Mouse (Mus musculus) cerebellum, adult 9-10 months (tissue): ENCODE data around the gene Exd1.
"Not testable (repeated sequence)": the region's sequence is repeated elsewhere in the genome, so short reads cannot be mapped to it uniquely, and the experiment has no call there.

ENCODE experiments used
- DNase-seq: peaks from one replicate; pipeline ENCODE4 v3.0.0; 2022

Gene Exd1

GRCm38 (mm10) chr2:119525422-119525821, 22.0 kb downstream of the Exd1 start:
- no peak for DNase-seq

DNA sequence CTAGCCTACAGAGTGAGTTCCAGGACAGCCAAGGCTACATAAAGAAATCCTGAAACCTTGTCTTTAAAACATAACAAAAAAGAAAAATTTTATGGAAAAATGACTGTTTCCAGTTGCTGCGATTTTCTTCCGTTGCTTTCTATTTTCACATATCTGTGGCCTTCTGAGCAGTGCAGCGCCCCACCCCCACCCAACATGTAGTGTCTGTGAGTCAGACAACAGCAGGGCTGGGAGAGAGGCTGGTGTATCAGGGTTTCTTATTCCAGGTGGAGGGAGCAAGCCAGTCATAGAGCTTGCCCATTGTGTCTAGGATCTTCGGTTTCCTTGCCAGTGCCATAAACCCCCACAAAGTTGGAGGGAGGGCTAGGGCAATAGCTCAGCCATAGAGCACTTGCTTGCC, 23.6 kb downstream of the Exd1 start:
- DNase-seq, result no peak

GRCm38 (mm10) chr2:119520550-119520949, 26.9 kb downstream of the Exd1 start:
- DNase-seq, result peak; percentile 15

DNA sequence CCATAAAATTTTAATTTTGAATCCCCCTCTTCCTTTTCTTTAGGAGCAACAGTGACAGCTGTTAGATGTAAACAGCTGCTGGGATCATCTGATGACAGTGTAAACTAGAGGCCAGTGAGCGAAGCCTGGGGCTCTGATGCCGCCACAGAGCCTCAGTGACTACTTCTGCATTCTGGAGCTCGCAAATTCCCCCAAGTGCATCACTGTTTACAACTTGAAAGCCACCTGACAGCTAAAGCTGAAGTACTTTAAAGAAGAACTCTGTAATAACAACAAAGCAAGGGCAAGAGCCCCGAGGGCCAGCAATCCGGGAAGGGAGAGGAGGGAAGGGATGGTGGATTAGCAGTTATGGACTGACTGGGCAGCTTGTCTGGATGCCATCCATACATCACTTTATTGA, 30.6 kb downstream of the Exd1 start:
- no peak for DNase-seq

GRCm38 (mm10) chr2:119514026-119514522, 33.4 kb downstream of the Exd1 start:
- DNase-seq, result no peak

GRCm38 (mm10) chr2:119512292-119512691, 35.1 kb downstream of the Exd1 start:
- DNase-seq, result no peak

GRCm38 (mm10) chr2:119510856-119511255, 36.6 kb downstream of the Exd1 start:
- DNase-seq, result no peak

GRCm38 (mm10) chr2:119508518-119508917, 38.9 kb downstream of the Exd1 start:
- DNase-seq, result not testable (repeated sequence)

DNA sequence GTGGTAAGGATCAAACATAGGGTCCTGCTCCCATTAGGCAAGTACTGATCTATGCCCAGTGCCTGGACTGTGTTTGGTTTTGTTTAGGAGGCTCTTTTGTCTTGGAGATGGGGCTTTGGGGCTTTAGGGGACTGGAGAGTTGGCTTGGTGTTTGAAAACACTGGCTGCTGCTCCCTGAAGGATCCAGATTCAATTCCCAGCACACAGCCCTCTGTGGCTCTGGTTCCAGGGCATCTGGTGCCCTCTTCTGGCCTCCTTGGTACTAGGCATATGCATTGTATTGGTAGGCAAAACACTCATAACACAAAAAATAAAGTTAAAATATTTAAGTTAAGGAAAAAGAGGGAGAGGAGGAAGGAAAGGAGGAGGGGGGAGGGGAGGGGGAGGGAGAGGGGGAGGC, 40.3 kb downstream of the Exd1 start:
- no peak for DNase-seq

DNA sequence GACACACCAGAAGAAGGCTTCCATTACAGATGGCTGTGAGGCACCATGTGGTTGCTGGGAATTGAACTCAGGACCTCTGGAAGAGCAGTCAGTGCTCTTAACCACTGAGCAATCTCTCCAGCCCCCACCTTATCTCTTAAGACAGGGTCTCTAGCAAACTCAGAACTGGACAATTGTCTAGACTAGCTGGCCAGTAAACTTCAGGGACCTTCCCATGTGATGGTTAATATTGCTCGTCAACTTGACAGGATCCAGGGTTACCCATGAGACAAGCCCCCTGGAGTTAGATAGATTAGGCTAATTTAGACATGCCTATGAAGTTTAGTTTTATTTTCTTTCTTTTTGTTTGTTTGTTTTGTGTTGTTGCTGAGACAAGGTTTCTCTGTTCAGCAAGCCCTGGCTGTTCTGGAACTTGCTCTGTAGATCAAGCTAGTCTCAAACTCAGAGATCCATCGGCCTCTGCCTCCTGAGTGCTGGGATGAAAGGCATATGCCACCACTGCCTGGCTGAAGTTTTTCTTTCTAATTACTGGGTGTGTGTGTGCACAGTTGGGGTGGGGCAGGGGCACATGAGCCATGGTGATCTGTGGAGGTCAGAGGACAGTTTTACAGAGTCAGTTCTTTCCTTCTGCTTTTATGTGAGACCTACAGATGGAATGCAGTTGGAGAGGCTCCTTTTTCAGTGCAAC, 46.3 kb downstream of the Exd1 start:
- DNase-seq, result no peak

- DNase-seq, result no peak
Measured at GRCm38 (mm10) chr2:119498859-119499258, 48.6 kb downstream of the Exd1 start.

DNA sequence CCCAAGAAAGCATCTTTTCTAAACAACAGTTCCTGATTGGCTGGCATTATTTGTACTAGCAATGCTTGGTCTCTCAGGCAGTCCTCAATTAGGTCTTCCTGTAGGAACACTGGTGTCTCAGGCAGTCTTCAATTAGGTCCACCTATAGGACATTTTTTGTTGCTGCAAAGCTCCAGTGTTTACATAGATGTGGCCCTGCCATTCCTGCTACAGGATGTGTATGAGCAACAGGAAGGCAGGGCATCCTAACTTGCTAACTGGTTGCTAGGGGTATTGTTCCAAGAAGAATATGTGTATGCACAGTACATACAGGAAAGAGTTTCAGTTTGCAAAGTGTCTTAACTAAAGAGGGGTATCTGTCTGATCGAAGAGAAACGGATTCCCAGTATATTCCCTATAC, 51.3 kb downstream of the Exd1 start:
- no peak for DNase-seq

GRCm38 (mm10) chr2:119491953-119492352, 55.5 kb downstream of the Exd1 start:
- DNase-seq, result no peak

DNA sequence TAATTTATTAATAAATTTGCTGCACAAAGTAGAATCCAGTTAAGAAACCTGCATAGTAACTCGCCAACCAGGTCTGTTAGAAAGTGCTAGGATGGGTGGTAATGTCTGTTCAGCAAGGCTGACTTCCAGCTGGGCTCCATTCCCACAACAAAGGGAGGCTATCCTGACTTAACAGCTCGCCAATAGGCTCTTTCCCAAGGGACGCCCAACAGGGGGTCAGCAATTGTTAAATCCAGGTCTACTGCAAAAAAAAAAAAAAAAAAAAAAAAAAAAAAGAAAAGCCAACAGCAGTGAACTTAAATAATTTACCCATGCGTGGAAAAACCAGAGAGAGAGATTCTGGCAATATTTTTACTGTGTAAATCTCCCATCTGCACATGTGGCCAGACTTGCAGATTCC, 60.9 kb downstream of the Exd1 start:
- no peak for DNase-seq

DNA sequence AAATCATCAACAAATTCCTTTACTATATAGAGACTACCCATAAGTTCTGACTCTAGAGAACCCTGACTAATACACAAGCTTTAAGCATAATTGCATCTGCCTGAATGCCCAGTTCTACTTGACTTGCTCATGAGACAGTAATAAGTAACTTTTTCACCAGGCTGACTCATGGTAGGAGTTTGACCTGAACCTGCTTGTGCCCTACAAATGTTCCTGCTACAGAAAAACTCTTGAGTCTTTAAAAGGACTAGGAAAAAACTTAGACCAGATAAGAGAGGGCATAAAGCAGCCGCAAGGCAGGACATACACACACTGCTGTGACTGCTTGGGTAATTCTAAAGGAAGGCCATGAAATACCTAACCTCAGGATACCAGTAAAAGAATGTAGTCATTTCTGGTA, 65.1 kb downstream of the Exd1 start:
- no peak for DNase-seq

- no peak for DNase-seq
Measured at GRCm38 (mm10) chr2:119478397-119478749, 69.1 kb downstream of the Exd1 start.

- peak; percentile 99 for DNase-seq
Measured at GRCm38 (mm10) chr2:119477571-119478396, 69.6 kb downstream of the Exd1 start, which contains the start of gene Ino80. TSS of gene Ino80 (minus strand) at chr2:119477687.

DNA sequence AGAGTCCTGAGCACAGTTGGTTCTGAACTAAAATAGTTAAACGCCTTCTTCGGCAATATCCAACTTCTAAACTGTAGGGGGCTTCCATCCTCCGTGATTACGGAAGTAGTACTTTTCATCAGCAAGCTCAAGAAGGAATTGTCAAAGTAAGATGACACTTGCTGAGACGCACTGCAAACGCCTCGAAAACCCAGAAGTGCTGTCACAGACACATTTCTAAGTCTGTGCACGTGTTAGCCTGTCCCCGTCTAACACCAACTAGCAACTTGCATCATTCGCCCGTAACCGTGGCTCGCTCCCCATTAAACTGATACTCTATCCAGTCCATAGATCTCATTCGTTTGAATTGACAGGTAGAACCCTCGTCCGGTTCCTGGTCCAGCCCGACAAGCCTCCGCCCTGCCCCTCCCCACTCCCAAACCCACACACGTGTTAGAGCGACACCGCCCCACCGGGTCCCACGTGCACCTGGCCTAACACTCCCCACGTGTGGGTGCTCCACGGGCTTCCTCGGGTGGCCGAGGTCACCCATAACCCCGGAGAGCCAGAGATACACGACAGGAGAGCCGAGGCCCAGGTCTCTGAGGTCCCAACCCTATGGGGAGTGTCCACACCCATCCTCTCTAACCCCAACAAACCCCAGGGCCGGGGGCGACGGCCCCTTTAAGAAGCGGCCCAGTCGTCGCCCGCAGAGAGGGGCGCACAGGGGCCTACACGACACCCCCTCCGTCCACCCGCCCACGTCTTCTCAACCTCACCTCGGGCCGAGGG, 70.6 kb downstream of the Exd1 start:
- DNase-seq, result peak; percentile 74

DNA sequence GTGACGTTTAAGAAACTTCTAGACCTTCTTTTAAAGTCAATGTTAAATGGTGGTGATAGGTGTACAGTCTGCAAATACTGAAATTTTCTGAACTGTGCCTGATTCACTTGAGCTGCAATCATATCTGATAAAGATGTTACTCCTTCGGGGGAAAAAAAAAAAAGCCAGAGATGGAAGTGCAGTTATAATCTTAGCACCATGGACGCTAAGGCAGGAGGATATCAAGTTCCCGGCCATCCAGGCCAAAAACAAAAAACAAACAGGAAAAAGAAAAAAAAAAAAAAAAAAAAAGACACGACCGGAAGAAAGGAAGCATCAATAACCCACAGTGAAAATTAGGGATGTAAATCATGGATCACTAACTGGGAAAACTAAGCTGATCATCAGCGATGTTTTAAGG, 71.3 kb downstream of the Exd1 start:
- no peak for DNase-seq
